19 mouse cellular contexts compared by ENCODE assay signal in the genomic region with DNA sequence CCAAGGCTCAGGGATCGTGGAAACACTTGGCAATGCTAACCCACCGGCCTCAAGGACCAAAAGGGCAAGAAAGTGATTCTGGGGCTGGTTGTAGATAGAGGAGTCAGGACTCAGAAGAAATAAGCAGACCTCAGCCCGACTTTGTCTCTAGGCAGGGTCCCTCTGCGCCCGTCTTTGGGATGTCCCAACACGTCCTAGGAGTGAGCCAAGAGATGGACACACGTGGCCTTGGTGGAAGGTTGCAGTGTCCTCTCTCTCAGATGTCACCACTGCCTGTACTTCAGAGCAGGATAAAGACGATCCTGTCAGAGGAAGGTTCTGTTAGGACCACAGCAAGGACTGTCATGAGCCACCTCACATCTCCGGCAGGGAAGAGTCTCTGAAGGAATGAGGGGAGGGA. TPM values are rescaled to one million over a fixed set of nuclear protein-coding genes. Genes with fewer than 3 reads are reported as not detected.
DNase-seq lines count a peak whose midpoint lies in the region; ATAC-seq and TF ChIP-seq lines count a peak whose summit lies in the region.
"Had no signal": no experiment of that assay in that cellular context is flagged by ENCODE, and none has a peak within 500 bp of the region (broad histone marks: within the 10 kb centered on the region; RNA-seq: fewer than 3 reads in every experiment).

No protein-coding gene starts in this region.

- no peaks in the 10 kb centered on the region for H3K36me3 ChIP-seq in heart, embryonic 11.5 days (ENCODE audit: control insufficient read depth, insufficient read depth, low read length)
- no peaks in the 10 kb centered on the region for H3K36me3 ChIP-seq in liver, adult 2 months (ENCODE audit: control insufficient read depth, insufficient read depth, low read length)
- no peaks in the 10 kb centered on the region for H3K36me3 ChIP-seq in liver, embryonic 11.5 days (ENCODE audit: control insufficient read depth, insufficient read depth, low read length)
- no peaks in the 10 kb centered on the region for H3K36me3 ChIP-seq in ES-E14 (ENCODE audit: control insufficient read depth, insufficient read depth, low read length, poor library complexity, severe bottlenecking)
- no peaks in the 10 kb centered on the region for H3K36me3 ChIP-seq in embryonic facial prominence, embryonic 14.5 days (ENCODE audit: control insufficient read depth, insufficient read depth, low read length)
- H3K36me3 ChIP-seq: neural tube, embryonic 12.5 days; stomach, embryonic 15.5 days had no signal

- DNase-seq in heart, postnatal 10 days: no peak
- no peak for DNase-seq in liver, adult 2 months (ENCODE audit: extremely low read depth, low read depth, low spot score)
- DNase-seq in liver, embryonic 11.5 days (ENCODE audit: low spot score): no peak
- DNase-seq in ES-E14 (ENCODE audit: low read depth, low spot score): no peak
- no peak for DNase-seq in embryonic facial prominence, embryonic 14.5 days (ENCODE audit: low spot score)
- DNase-seq in cerebellum, adult 8-10 months: no peak
- DNase-seq in layer of hippocampus, postnatal 14 days (ENCODE audit: low spot score in 2 of 2): no peak
- DNase-seq: cerebellum, adult 11 months; heart, postnatal 14 days; lung, adult 18-20 months; lung, postnatal 4 days; midbrain, embryonic 14.5 days; thymus, postnatal 36 days had no signal

- in situ Hi-C loops in ES-E14 (cut with MboI; ENCODE audit: low sequenced_read_pairs in 2 of 2, unreplicated experiment in 2 of 2): no loop called here

- H3K4me2 ChIP-seq in heart, embryonic 11.5 days: no peak overlapping the region
- no peak overlapping the region for H3K4me2 ChIP-seq in liver, embryonic 11.5 days
- no peak overlapping the region for H3K4me2 ChIP-seq in embryonic facial prominence, embryonic 14.5 days (ENCODE audit: low read depth, low read length)
- H3K4me2 ChIP-seq: neural tube, embryonic 12.5 days; stomach, embryonic 15.5 days had no signal

- no peaks in the 10 kb centered on the region for H3K9me3 ChIP-seq in heart, embryonic 11.5 days (replicated peaks; ENCODE audit: control insufficient read depth, low read length)
- no peaks in the 10 kb centered on the region for H3K9me3 ChIP-seq in liver, embryonic 11.5 days (ENCODE audit: control insufficient read depth, low read length)
- no peaks in the 10 kb centered on the region for H3K9me3 ChIP-seq in ES-E14 (ENCODE audit: control insufficient read depth, insufficient read depth, low read depth, low read length)
- H3K9me3 ChIP-seq in embryonic facial prominence, embryonic 14.5 days (ENCODE audit: control insufficient read depth, low read length): no peaks in the 10 kb centered on the region
- H3K9me3 ChIP-seq: neural tube, embryonic 12.5 days; stomach, embryonic 15.5 days had no signal

- H3K27me3 ChIP-seq in heart, embryonic 11.5 days (ENCODE audit: control insufficient read depth, insufficient read depth, low read length): 0 out of 2 replicates have a peak, but pooled peaks cover 3% of the 10 kb centered on the region
- no peaks in the 10 kb centered on the region for H3K27me3 ChIP-seq in liver, adult 2 months (ENCODE audit: control insufficient read depth, insufficient read depth, low read length)
- no peaks in the 10 kb centered on the region for H3K27me3 ChIP-seq in liver, embryonic 11.5 days (replicated peaks; ENCODE audit: control insufficient read depth, insufficient read depth, low read length)
- H3K27me3 ChIP-seq in embryonic facial prominence, embryonic 14.5 days (replicated peaks; ENCODE audit: control insufficient read depth, insufficient read depth, low read length): no peaks in the 10 kb centered on the region
- H3K27me3 ChIP-seq: stomach, embryonic 15.5 days had no signal

- no peak for ATAC-seq in heart, embryonic 11.5 days (replicated peaks; ENCODE audit: insufficient number of reproducible peaks, low FRiP score, low TSS enrichment)
- no peak for ATAC-seq in liver, embryonic 11.5 days (replicated peaks; ENCODE audit: low FRiP score)
- no peak for ATAC-seq in embryonic facial prominence, embryonic 14.5 days (ENCODE audit: low read depth)

- TF ChIP-seq CTCF in liver, adult 2 months (IDR thresholded peaks at IDR 0.05; ENCODE audit: low read depth, low read length): no peak

- H3K9ac ChIP-seq in heart, embryonic 11.5 days (ENCODE audit: low read depth, low read length): peak overlapping the region; percentile 36; the same call in 1 of the 2 replicates
- H3K9ac ChIP-seq in liver, adult 2 months (ENCODE audit: low read depth, low read length): peak overlapping the region; percentile 4; the same call in 1 of the 2 replicates
- H3K9ac ChIP-seq in liver, embryonic 11.5 days (ENCODE audit: low read depth, low read length): no peak overlapping the region
- H3K9ac ChIP-seq in ES-E14 (ENCODE audit: insufficient read depth, low read depth, low read length, poor library complexity, severe bottlenecking): no peak overlapping the region; the same call in 1 of the 2 replicates
- peak overlapping the region; percentile 19; the same call in 1 of the 2 replicates for H3K9ac ChIP-seq in embryonic facial prominence, embryonic 14.5 days (ENCODE audit: low read depth, low read length)
- H3K9ac ChIP-seq: neural tube, embryonic 12.5 days; stomach, embryonic 15.5 days had no signal

- H3K27ac ChIP-seq in heart, embryonic 11.5 days (ENCODE audit: low read depth, low read length): no peak overlapping the region
- H3K27ac ChIP-seq in liver, adult 2 months (replicated peaks; ENCODE audit: insufficient read depth, low read depth, low read length): peak overlapping the region; percentile 84
- H3K27ac ChIP-seq in liver, embryonic 11.5 days (ENCODE audit: low read depth, low read length): no peak overlapping the region
- peak overlapping the region; percentile 93 for H3K27ac ChIP-seq in ES-E14 (ENCODE audit: insufficient read depth, low read depth, low read length, poor library complexity, severe bottlenecking)
- H3K27ac ChIP-seq in embryonic facial prominence, embryonic 14.5 days (replicated peaks; ENCODE audit: low read depth, low read length): no peak overlapping the region
- H3K27ac ChIP-seq: neural tube, embryonic 12.5 days; stomach, embryonic 15.5 days had no signal

- H3K4me3 ChIP-seq in heart, embryonic 11.5 days (ENCODE audit: low read depth, low read length): no peak overlapping the region
- no peak overlapping the region for H3K4me3 ChIP-seq in liver, adult 2 months (ENCODE audit: insufficient read depth, low read depth, low read length)
- H3K4me3 ChIP-seq in liver, embryonic 11.5 days (ENCODE audit: low read depth, low read length): no peak overlapping the region
- H3K4me3 ChIP-seq in ES-E14 (ENCODE audit: insufficient read depth in 1 of 2, low read depth in 1 of 2, low read length in 2 of 2, poor library complexity in 1 of 2, severe bottlenecking in 1 of 2): no peak overlapping the region
- H3K4me3 ChIP-seq in embryonic facial prominence, embryonic 14.5 days (ENCODE audit: low read depth, low read length): no peak overlapping the region
- H3K4me3 ChIP-seq: neural tube, embryonic 12.5 days; stomach, embryonic 15.5 days had no signal

- no peak for TF ChIP-seq POLR2A in liver, adult 2 months (IDR thresholded peaks at IDR 0.05; ENCODE audit: extremely low read depth, insufficient read depth, low read length)

- 44% methylated on average over 9 of the region's 9 CpGs for WGBS in heart, embryonic 11.5 days (ENCODE audit: insufficient replicate concordance)
- WGBS in liver, adult 2 months: 34% methylated on average over 9 of the region's 9 CpGs
- WGBS in liver, embryonic 11.5 days: 68% methylated on average over 9 of the region's 9 CpGs
- WGBS in embryonic facial prominence, embryonic 14.5 days: 56% methylated on average over 9 of the region's 9 CpGs

- intact Hi-C loops in heart, postnatal 10 days (cut with DNase I): no loop called here

- no peaks in the 10 kb centered on the region for H3K79me2 ChIP-seq in liver, adult 2 months (ENCODE audit: control insufficient read depth, insufficient read depth, low read length)

- H3K4me1 ChIP-seq in heart, embryonic 11.5 days (ENCODE audit: control insufficient read depth, insufficient read depth, low read length): peaks cover under 1% of the 10 kb centered on the region; the same call in 1 of the 2 replicates
- H3K4me1 ChIP-seq in liver, adult 2 months (ENCODE audit: control insufficient read depth, insufficient read depth, low read length): peaks cover 40% of the 10 kb centered on the region
- H3K4me1 ChIP-seq in liver, embryonic 11.5 days (replicated peaks; ENCODE audit: control insufficient read depth, insufficient read depth, low read length): peaks cover 6% of the 10 kb centered on the region
- peaks cover 19 to 23% of the 10 kb centered on the region in 2 experiments for H3K4me1 ChIP-seq in ES-E14 (ENCODE audit: control insufficient read depth in 2 of 2, insufficient read depth in 2 of 2, low read length in 2 of 2, poor library complexity in 1 of 2)
- peaks cover 2% of the 10 kb centered on the region for H3K4me1 ChIP-seq in embryonic facial prominence, embryonic 14.5 days (ENCODE audit: control insufficient read depth, insufficient read depth, low read length)

RNA-seq across cellular contexts. Expression of a gene that starts 5.9 kb away (rescaled TPM):
- polyA plus RNA-seq in heart, embryonic 11.5 days (2014; fragmentation: Nextera tagmentation; extraction: Ambion mirVana): 70.0 and 82.8 TPM in 2 replicates
- total RNA-seq in heart, postnatal 10 days (2021): 100 to 1,000 TPM; 129 to 181 TPM
- 25.3 and 29.7 TPM in 2 replicates for total RNA-seq in liver, adult 2 months (2014; rRNA removed)
- 140 and 154 TPM in 2 replicates for polyA plus RNA-seq in liver, adult 2 months (2012; rRNA removed)
- polyA plus RNA-seq in liver, embryonic 11.5 days (2014; fragmentation: Nextera tagmentation; extraction: Ambion mirVana): 96.5 and 105 TPM in 2 replicates
- total RNA-seq in ES-E14 (2012; rRNA removed): 133 and 162 TPM in 2 replicates
- 68.4 and 68.6 TPM in 2 replicates for polyA plus RNA-seq in embryonic facial prominence, embryonic 14.5 days (2014; fragmentation: Nextera tagmentation; extraction: Ambion mirVana)
- 10 to 100 TPM; 68.8 to 79.0 TPM for total RNA-seq in layer of hippocampus, postnatal 14 days (2021)

RNA-seq across cellular contexts. Expression of a gene that starts 29.2 kb away (rescaled TPM):
- polyA plus RNA-seq in heart, embryonic 11.5 days (2014; fragmentation: Nextera tagmentation; extraction: Ambion mirVana): 6.1 and 8.4 TPM in 2 replicates
- 10 to 100 TPM; 17.7 to 19.0 TPM for total RNA-seq in heart, postnatal 10 days (2021)
- total RNA-seq in liver, adult 2 months (2014; rRNA removed): 9.1 and 16.0 TPM in 2 replicates
- polyA plus RNA-seq in liver, adult 2 months (2012; rRNA removed): 26.8 and 32.3 TPM in 2 replicates
- 10.4 and 13.5 TPM in 2 replicates for polyA plus RNA-seq in liver, embryonic 11.5 days (2014; fragmentation: Nextera tagmentation; extraction: Ambion mirVana)
- 31.8 and 45.0 TPM in 2 replicates for total RNA-seq in ES-E14 (2012; rRNA removed)
- polyA plus RNA-seq in embryonic facial prominence, embryonic 14.5 days (2014; fragmentation: Nextera tagmentation; extraction: Ambion mirVana): 10.6 and 11.1 TPM in 2 replicates
- total RNA-seq in layer of hippocampus, postnatal 14 days (2021): 10 to 100 TPM; 35.9 to 38.2 TPM

RNA-seq across cellular contexts. Expression of a gene that starts 35.0 kb away (rescaled TPM):
- polyA plus RNA-seq in heart, embryonic 11.5 days (2014; fragmentation: Nextera tagmentation; extraction: Ambion mirVana): 22.2 and 27.7 TPM in 2 replicates
- total RNA-seq in heart, postnatal 10 days (2021): 10 to 100 TPM; 30.7 to 31.7 TPM
- 3.2 and 3.3 TPM in 2 replicates for total RNA-seq in liver, adult 2 months (2014; rRNA removed)
- 12.5 and 14.5 TPM in 2 replicates for polyA plus RNA-seq in liver, adult 2 months (2012; rRNA removed)
- 10.5 and 12.0 TPM in 2 replicates for polyA plus RNA-seq in liver, embryonic 11.5 days (2014; fragmentation: Nextera tagmentation; extraction: Ambion mirVana)
- total RNA-seq in ES-E14 (2012; rRNA removed): 22.8 and 24.8 TPM in 2 replicates
- 35.1 and 36.5 TPM in 2 replicates for polyA plus RNA-seq in embryonic facial prominence, embryonic 14.5 days (2014; fragmentation: Nextera tagmentation; extraction: Ambion mirVana)
- total RNA-seq in layer of hippocampus, postnatal 14 days (2021): 100 to 1,000 TPM; 158 to 170 TPM

RNA-seq across cellular contexts. Expression of a gene that starts 35.6 kb away (rescaled TPM):
- polyA plus RNA-seq in heart, embryonic 11.5 days (2014; fragmentation: Nextera tagmentation; extraction: Ambion mirVana): 0.44 and 0.74 TPM in 2 replicates
- 1 to 10 TPM; 9.6 to 9.9 TPM for total RNA-seq in heart, postnatal 10 days (2021)
- total RNA-seq in liver, adult 2 months (2014; rRNA removed): 3.1 and 4.6 TPM in 2 replicates
- 6.7 and 7.3 TPM in 2 replicates for polyA plus RNA-seq in liver, adult 2 months (2012; rRNA removed)
- polyA plus RNA-seq in liver, embryonic 11.5 days (2014; fragmentation: Nextera tagmentation; extraction: Ambion mirVana): 0.26 and 1.2 TPM in 2 replicates
- 35.5 and 48.4 TPM in 2 replicates for total RNA-seq in ES-E14 (2012; rRNA removed)
- 1.5 and 1.6 TPM in 2 replicates for polyA plus RNA-seq in embryonic facial prominence, embryonic 14.5 days (2014; fragmentation: Nextera tagmentation; extraction: Ambion mirVana)
- 1 to 10 TPM; 4.9 to 5.6 TPM for total RNA-seq in layer of hippocampus, postnatal 14 days (2021)

RNA-seq across cellular contexts. Expression of a gene that starts 44.5 kb away (rescaled TPM):
- 0.29 TPM in 1 of 2 replicates, not detected in the other for polyA plus RNA-seq in heart, embryonic 11.5 days (2014; fragmentation: Nextera tagmentation; extraction: Ambion mirVana)
- total RNA-seq in heart, postnatal 10 days (2021): not detected
- 0.27 and 0.28 TPM in 2 replicates for total RNA-seq in liver, adult 2 months (2014; rRNA removed)
- not detected in 2 replicates for polyA plus RNA-seq in liver, adult 2 months (2012; rRNA removed)
- polyA plus RNA-seq in liver, embryonic 11.5 days (2014; fragmentation: Nextera tagmentation; extraction: Ambion mirVana): 0.70 TPM in 1 of 2 replicates, not detected in the other
- 3.9 and 5.9 TPM in 2 replicates for total RNA-seq in ES-E14 (2012; rRNA removed)
- polyA plus RNA-seq in embryonic facial prominence, embryonic 14.5 days (2014; fragmentation: Nextera tagmentation; extraction: Ambion mirVana): 3.3 and 4.1 TPM in 2 replicates
- total RNA-seq in layer of hippocampus, postnatal 14 days (2021): not detected
- total RNA-seq: granulocyte monocyte progenitor cell, adult 5-6 weeks; heart, postnatal 14 days; layer of hippocampus, adult 8-10 months; left cerebral cortex, postnatal 10 days had no signal
- polyA plus RNA-seq: midbrain, embryonic 14.5 days; neural tube, embryonic 12.5 days had no signal

Comparison
In these comparisons a context has a peak if more than half of its experiments do, and no peak if none do; other contexts are left out.
1. H3K27ac ChIP-seq: peak in liver, adult 2 months (single experiment) and ES-E14 (single experiment); none in heart, embryonic 11.5 days (single experiment), liver, embryonic 11.5 days (single experiment) and embryonic facial prominence, embryonic 14.5 days (single experiment).
2. H3K9ac ChIP-seq: peak in heart, embryonic 11.5 days (single experiment), liver, adult 2 months (single experiment) and embryonic facial prominence, embryonic 14.5 days (single experiment); none in liver, embryonic 11.5 days (single experiment) and ES-E14 (single experiment).